Mouse (Mus musculus): Measurements from ENCODE around the gene Fbh1. TPM values are rescaled to one million over a fixed set of nuclear protein-coding genes. Genes with fewer than 3 reads are reported as not detected.
A peak's percentile ranks its signal among the peaks of the same experiment; 100 is the strongest.
"Not testable (repeated sequence)": the region's sequence is repeated elsewhere in the genome, so short reads cannot be mapped to it uniquely, and the experiment has no call there.

The Fbh1 gene
- polyA plus RNA-seq, 1 experiment from 2014 or later: 128 TPM

DNA sequence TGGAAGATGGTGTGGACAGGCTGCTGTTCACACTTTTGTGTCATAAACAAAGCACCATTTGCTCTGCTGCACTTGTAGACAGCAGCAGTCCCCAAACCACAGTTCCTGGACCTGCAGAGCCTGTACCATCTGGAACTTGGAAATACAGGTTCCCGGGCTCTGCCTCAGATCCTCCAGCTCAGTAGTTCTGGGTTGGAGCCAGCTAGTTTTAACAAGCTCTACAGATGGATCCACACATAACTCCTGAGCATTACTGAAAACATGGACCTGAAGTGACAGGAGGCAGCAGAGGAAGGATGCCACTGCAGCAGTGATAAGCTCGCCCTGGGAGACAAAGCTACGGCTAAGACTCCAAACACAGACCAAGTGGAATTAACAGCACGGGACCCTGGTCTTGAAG, 62.8 kb downstream of the Fbh1 start:
- Histone ChIP-seq H3K27ac (replicated peaks) (no peak overlapping the region), H3K9ac (replicated peaks) (no peak overlapping the region), H3K9me3 (no peaks in the 10 kb centered on the region), H3K36me3 (no peaks in the 10 kb centered on the region), H3K27me3 (no peaks in the 10 kb centered on the region), H3K4me1 (no peaks in the 10 kb centered on the region), H3K4me3 (no peak overlapping the region), H3K4me2 (replicated peaks) (no peak overlapping the region)
- no peak; the same call in 1 of the 2 replicates for ATAC-seq (replicated peaks)
- 69% methylated on average over 4 of the region's 4 CpGs for WGBS

DNA sequence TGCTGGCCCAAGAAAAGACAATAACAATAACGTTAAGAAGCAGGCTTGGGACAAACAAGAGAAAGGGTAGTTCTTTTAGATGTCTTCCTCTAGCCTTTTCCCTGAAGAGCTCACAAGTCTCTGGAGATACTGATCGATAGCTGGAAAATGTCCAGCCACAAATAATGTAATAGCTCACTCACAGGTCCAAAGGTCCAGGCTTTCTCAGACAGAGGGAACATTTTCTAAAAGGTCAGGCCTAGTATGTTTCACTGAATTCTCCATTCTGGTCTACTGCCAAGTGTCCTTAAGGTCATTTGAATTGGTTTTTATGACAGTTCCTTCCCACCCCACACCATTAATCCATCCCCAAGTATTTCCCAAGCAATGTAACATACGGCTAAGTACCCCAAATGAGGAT, 64.4 kb downstream of the Fbh1 start:
- no peak overlapping the region for H3K9ac ChIP-seq (replicated peaks)
- H3K4me3 ChIP-seq: no peak overlapping the region
- 79% methylated on average over 3 of the region's 3 CpGs for WGBS
- no peaks in the 10 kb centered on the region for H3K36me3 ChIP-seq
- no peak overlapping the region for H3K4me2 ChIP-seq (replicated peaks)
- H3K27me3 ChIP-seq: no peaks in the 10 kb centered on the region
- no peak overlapping the region for H3K27ac ChIP-seq (replicated peaks)
- no peaks in the 10 kb centered on the region for H3K4me1 ChIP-seq
- ATAC-seq (replicated peaks): no peak
- no peaks in the 10 kb centered on the region for H3K9me3 ChIP-seq

DNA sequence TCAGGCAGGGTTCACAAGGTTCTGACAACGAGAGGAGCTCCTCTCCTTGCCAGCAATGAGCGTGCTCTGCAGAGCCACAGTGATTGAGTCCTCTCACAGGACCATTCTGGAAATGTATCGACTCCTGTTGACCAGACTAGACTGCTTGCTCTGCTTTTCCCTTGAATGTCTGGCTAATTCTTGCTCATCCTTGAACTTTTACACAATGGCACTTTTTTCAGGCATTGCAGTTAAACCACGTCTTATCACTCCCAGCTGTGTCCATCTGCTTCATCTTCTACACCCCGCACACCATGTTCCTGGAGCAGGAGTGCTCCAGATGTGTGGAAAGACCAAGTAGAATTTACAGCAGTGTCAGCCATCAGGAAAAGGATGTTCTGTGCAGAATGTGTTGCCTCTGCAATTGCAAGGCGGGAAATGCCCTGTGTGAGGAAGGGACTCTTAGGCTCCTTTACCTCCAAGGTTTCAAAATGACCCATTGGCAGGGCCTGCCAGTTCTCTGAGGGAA, 64.8 kb downstream of the Fbh1 start:
- H3K4me3 ChIP-seq: no peak overlapping the region
- H3K4me2 ChIP-seq (replicated peaks): no peak overlapping the region
- H3K27ac ChIP-seq (replicated peaks): no peak overlapping the region
- no peak overlapping the region for H3K9ac ChIP-seq (replicated peaks)
- no peaks in the 10 kb centered on the region for H3K27me3 ChIP-seq
- no peaks in the 10 kb centered on the region for H3K9me3 ChIP-seq
- WGBS: 87% methylated on average over 6 of the region's 6 CpGs
- H3K36me3 ChIP-seq: no peaks in the 10 kb centered on the region
- ATAC-seq (replicated peaks): no peak
- H3K4me1 ChIP-seq: no peaks in the 10 kb centered on the region

DNA sequence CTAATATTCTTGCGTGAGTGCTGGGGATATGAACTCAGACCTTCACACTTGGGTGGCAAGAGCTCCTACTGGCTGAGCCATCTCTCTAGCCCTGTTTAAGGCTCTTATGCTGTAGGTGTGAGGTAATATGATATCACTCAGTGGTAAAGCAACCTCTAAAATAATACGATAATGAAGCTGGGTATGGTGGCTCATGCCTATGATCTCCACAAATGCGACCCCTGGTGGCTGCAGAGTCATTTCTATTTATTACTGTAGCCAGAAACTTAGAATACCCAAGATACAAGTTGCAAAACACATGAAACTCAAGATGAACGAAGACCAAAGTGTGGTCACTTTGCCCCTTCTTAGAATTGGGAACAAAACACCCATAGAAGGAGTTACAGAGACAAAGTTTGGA, 67.3 kb downstream of the Fbh1 start:
- not testable (repeated sequence) for H3K4me2 ChIP-seq (replicated peaks); H3K27ac ChIP-seq (replicated peaks); H3K4me3 ChIP-seq; H3K9ac ChIP-seq (replicated peaks); H3K36me3 ChIP-seq; H3K9me3 ChIP-seq; ATAC-seq (replicated peaks)
- peaks cover 12% of the 10 kb centered on the region for H3K27me3 ChIP-seq
- peaks cover 14% of the 10 kb centered on the region for H3K4me1 ChIP-seq
- 57% methylated on average over 4 of the region's 4 CpGs for WGBS

DNA sequence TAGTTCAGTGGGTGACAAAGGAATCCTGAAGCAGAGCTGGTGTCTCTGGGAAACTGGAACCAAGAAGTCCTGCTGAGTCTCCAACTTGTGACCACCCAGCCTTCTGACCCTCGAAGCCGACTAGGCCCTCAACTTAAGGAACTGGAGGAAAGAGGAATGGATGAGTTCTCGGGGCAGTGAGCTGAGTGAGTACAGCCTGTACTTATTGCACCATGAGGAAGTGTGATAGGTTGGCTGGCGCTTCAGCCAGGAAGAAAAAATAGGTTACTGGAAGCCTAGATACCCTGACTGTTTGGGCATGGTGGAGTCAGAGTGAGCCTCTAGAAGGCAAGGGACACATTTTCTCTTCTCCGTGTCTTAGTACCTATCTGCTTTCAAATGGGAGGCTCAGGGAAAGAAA, 68.8 kb downstream of the Fbh1 start:
- Histone ChIP-seq H3K27me3 (peaks cover 12% of the 10 kb centered on the region), H3K27ac (replicated peaks) (no peak overlapping the region), H3K9ac (replicated peaks) (no peak overlapping the region), H3K4me3 (no peak overlapping the region), H3K4me1 (peaks cover 16% of the 10 kb centered on the region), H3K36me3 (no peaks in the 10 kb centered on the region), H3K9me3 (no peaks in the 10 kb centered on the region), H3K4me2 (replicated peaks) (no peak overlapping the region)
- WGBS: 87% methylated on average over 5 of the region's 5 CpGs
- ATAC-seq (replicated peaks): no peak

DNA sequence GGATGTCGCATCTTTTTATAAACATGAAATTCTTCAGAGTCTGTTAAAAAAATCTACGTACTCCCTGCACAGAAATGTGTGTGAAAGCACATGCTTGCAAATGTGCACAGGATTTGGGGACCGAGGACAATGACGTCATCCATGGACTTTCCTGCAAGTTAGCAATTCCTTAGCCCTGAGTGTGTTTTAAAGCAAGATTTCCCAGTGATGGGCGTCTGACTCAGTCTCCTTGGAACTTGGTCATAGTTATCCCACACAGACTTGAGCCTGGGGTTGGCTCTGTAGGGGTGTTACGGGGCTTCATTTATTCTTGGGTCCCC, 70.7 kb downstream of the Fbh1 start:
- Histone ChIP-seq H3K4me3 (no peak overlapping the region; the same call in 1 of the 2 replicates), H3K27me3 (peaks cover 12% of the 10 kb centered on the region), H3K4me1 (peaks cover 16% of the 10 kb centered on the region), H3K27ac (replicated peaks) (no peak overlapping the region), H3K4me2 (replicated peaks) (peak overlapping the region; percentile 99), H3K36me3 (no peaks in the 10 kb centered on the region), H3K9me3 (no peaks in the 10 kb centered on the region), H3K9ac (replicated peaks) (no peak overlapping the region)
- no peak for ATAC-seq (replicated peaks)
- WGBS: 32% methylated on average over 6 of the region's 6 CpGs

DNA sequence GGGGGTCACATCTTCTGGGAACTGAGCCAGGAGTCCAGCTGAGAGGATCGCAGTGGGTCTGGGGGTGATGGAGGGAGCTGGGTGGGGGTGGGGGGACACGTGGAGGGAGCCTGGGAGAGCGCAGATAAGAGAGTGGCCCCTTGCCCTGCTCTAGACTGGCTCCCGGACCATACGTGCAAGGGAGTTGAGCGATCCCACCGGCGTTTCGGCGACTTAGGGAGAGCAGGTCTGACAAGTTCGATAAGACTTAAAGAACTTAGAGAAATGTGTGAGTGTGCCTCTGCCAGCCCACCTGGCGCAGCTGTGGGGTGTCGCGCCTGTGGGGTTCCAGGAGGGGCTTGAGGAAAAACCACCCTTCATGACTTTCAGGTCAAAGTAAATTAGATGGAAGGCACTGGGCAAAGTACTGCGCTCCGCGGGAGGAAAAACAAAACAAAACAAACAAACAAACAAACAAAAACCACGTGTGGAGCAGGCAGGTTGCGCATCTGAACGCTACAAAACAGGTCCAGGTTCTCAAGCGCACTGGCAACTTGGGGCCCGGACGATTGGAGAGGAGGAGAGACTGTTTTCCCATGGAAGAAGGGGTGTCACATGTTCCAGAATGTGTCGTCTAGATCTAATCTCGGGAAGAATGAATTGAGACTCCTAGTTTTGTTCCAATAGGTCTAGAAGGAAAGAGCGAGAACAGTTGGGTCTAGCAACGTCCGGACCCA, 71.2 kb downstream of the Fbh1 start:
- no peaks in the 10 kb centered on the region for H3K36me3 ChIP-seq
- H3K4me1 ChIP-seq: peaks cover 16% of the 10 kb centered on the region
- 4% methylated on average over 28 of the region's 28 CpGs for WGBS
- H3K4me3 ChIP-seq: peak overlapping the region; percentile 58
- H3K27ac ChIP-seq (replicated peaks): no peak overlapping the region
- peak overlapping the region; percentile 99 for H3K4me2 ChIP-seq (replicated peaks)
- ATAC-seq (replicated peaks): peak; percentile 57
- peaks cover 12% of the 10 kb centered on the region for H3K27me3 ChIP-seq
- H3K9ac ChIP-seq (replicated peaks): peak overlapping the region; percentile 62
- H3K9me3 ChIP-seq: no peaks in the 10 kb centered on the region

DNA sequence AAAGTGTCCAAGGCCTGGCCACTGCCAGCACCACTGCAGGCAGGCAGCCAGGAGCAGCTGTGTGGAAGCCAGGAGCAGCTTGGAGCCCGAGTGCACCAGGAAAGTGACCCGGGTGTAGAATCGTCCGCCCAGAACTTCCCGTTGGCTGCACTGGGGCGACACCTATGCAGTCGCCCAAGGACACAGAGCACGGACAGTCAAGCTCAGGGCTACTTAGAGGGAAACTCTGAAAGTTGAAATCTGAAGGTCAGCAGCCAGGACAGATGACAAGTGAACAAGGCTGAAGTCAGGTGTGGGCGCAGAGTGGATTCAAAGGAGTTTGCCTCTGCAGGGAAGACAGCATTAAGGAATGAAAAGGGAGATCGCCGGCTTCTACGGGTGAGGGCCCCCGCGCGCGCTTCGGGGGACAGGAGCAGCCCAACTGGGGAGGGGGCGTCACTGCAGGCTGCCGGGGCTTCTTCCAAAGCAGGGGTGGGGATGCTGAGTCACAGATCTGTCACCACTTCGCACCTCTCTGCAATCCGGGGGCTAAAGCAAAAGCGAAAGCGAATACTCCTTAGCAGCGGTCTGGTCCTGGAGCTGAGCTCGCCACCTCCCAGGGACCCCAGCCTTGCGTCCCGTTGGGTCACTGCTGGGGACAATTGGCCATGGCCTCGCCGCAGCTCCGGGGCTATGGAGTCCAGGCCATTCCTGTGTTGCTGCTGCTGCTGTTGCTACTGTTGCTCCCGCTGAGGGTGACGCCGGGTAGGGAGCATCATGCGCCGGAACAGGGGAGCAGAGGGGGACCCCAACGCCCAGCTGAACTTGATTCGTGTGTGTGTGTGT, 72.0 kb downstream of the Fbh1 start, which contains the start of gene Il15ra:
Gene Il15ra, plus strand, starts transcription at position 90 of the 825 bp plus-strand sequence.
- peak; percentile 73 for ATAC-seq (replicated peaks)
- H3K9ac ChIP-seq (replicated peaks): peak within 1 kb of the TSS; percentile 62
- peak within 1 kb of the TSS; percentile 58 for H3K4me3 ChIP-seq
- H3K27ac ChIP-seq (replicated peaks): no peak within 1 kb of the TSS
- WGBS: under 1% methylated on average over 37 of the region's 37 CpGs
- no peaks in the 10 kb centered on the region for H3K36me3 ChIP-seq
- peaks cover 12% of the 10 kb centered on the region for H3K27me3 ChIP-seq
- peak within 1 kb of the TSS; percentile 99 for H3K4me2 ChIP-seq (replicated peaks)
- peaks cover 16% of the 10 kb centered on the region for H3K4me1 ChIP-seq
- no peaks in the 10 kb centered on the region for H3K9me3 ChIP-seq

DNA sequence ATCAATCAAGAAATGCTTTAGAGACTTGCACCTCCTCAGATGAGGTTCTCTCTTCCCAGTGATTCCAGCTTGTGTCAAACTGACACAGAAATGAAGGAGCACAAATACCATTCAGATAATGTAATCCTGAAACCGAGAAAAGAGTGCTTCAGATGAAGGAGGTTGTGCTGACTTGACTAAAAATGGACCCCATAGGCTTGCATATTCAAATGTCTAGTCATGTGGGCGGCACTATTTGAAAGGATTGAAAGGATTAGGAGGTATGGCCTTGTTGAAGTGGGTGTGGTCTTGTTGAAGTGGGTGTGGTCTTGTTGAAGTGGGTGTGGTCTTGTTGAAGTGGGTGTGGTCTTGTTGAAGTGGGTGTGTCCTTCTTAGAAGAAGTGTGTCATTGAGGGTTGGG, 77.5 kb downstream of the Fbh1 start:
- WGBS: 78% methylated on average over 2 of the region's 2 CpGs
- Histone ChIP-seq H3K27me3 (no peaks in the 10 kb centered on the region), H3K4me2 (replicated peaks) (no peak overlapping the region), H3K36me3 (no peaks in the 10 kb centered on the region), H3K9me3 (no peaks in the 10 kb centered on the region), H3K27ac (replicated peaks) (no peak overlapping the region), H3K4me1 (no peaks in the 10 kb centered on the region), H3K9ac (replicated peaks) (no peak overlapping the region), H3K4me3 (no peak overlapping the region)
- no peak for ATAC-seq (replicated peaks)

DNA sequence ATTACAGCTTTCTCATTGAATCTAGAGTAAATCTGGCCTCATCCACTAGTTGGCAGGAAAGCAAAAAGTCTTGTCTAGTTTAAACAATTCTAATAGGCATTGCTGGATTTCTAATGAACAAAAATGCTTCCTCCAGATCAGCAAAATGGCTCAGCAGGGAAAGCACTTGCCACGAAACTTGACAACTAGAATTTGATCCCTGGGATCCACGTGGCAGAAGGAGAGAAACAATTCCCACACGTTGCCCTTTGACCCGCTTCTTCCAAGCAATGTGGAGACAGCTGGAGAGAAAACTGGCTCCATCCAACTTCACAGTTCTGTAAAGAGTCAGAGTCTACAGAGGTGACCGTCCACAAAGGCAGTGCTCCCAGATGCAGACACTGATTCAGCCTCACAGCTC, 78.4 kb downstream of the Fbh1 start:
- no peak overlapping the region for H3K9ac ChIP-seq (replicated peaks)
- no peak for ATAC-seq (replicated peaks)
- H3K4me1 ChIP-seq: no peaks in the 10 kb centered on the region
- no peaks in the 10 kb centered on the region for H3K9me3 ChIP-seq
- WGBS: 69% methylated on average over 5 of the region's 5 CpGs
- no peak overlapping the region for H3K4me2 ChIP-seq (replicated peaks)
- H3K27ac ChIP-seq (replicated peaks): no peak overlapping the region
- no peak overlapping the region for H3K4me3 ChIP-seq
- no peaks in the 10 kb centered on the region for H3K27me3 ChIP-seq
- no peaks in the 10 kb centered on the region for H3K36me3 ChIP-seq

DNA sequence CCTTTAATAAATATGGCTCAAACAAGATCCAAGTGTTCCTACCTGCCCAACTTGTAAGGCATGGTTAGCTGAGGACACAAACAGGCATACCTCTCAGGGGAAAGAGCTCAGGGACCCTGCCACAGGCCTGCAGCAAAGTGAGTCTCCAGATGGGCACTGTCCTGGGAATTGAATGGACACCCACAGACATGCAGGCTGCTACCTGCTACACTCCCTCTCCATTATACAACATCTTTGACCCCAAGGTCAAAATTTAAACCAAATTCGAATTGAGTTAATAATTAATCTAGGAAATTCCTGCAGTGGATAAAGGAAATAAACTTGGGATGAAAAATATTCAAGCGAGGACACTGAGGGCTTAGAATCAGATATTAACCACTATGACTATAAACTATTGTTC, 81.5 kb downstream of the Fbh1 start:
- Histone ChIP-seq H3K4me1 (no peaks in the 10 kb centered on the region), H3K9me3 (no peaks in the 10 kb centered on the region), H3K27ac (replicated peaks) (no peak overlapping the region), H3K27me3 (no peaks in the 10 kb centered on the region), H3K4me2 (replicated peaks) (no peak overlapping the region), H3K4me3 (no peak overlapping the region), H3K36me3 (no peaks in the 10 kb centered on the region), H3K9ac (replicated peaks) (no peak overlapping the region)
- no peak for ATAC-seq (replicated peaks)
- WGBS: 69% methylated on average over 2 of the region's 2 CpGs

DNA sequence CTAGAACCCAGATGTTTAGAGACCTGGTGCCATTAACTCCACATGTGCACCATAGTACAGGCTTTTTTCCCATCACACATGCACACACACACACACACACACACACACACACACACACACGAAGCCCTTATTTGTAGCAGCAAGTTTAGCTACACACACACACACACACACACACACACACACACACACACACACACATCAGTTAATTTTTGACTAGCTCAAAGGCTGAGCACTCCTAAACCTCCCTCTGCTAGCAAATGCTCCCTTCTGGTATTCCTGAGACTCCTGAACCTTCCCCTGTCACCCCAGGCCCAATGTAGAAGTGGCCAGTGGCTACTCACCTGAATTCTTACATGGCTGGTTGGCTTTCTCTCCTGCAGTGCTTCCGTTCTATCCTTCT, 83.3 kb downstream of the Fbh1 start:
- H3K9ac ChIP-seq (replicated peaks): no peak overlapping the region
- H3K27me3 ChIP-seq: no peaks in the 10 kb centered on the region
- no peak overlapping the region for H3K4me2 ChIP-seq (replicated peaks)
- H3K4me1 ChIP-seq: no peaks in the 10 kb centered on the region
- H3K9me3 ChIP-seq: no peaks in the 10 kb centered on the region
- no peak for ATAC-seq (replicated peaks)
- WGBS: 93% methylated on average over 2 of the region's 2 CpGs
- no peak overlapping the region for H3K4me3 ChIP-seq
- no peaks in the 10 kb centered on the region for H3K36me3 ChIP-seq
- no peak overlapping the region for H3K27ac ChIP-seq (replicated peaks)

Data from forebrain, embryonic 15.5 days (tissue).